Mouse (Mus musculus) c-Kit-positive CD71-positive TER-119-positive erythroid progenitor cells, embryonic 14.5 days (primary cell): ENCODE results near the gene Ryr2.
"Not testable (repeated sequence)": the region's sequence is repeated elsewhere in the genome, so short reads cannot be mapped to it uniquely, and the experiment has no call there.

Source experiments
- DNase-seq: peaks from one replicate; pipeline ENCODE4 v3.0.0-alpha.2; 2013; ENCODE audit warnings: low spot score

The Ryr2 gene

DNA sequence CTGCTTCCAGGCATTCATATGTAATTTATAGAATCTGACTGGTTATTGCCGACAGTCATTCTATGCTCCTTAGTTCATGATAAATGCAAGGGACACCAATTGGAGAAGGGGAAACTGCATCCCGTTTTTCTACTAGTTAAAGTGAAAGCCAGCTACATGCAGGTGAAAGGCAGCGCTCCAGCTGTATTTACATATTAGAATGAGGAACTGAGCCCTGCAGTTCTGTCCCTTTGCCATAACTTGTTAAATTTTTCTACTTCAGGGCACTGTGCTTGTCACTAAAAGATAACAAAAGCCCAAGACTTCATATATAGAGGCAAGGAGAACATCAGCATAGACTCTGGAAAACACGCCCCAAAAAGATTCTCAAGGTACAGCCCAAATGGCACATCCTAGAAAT, 165.0 kb downstream of the Ryr2 start:
- no peak for DNase-seq

GRCm38 (mm10) chr13:11934297-11935060, 172.3 kb downstream of the Ryr2 start:
- DNase-seq, result not testable (repeated sequence)

DNA sequence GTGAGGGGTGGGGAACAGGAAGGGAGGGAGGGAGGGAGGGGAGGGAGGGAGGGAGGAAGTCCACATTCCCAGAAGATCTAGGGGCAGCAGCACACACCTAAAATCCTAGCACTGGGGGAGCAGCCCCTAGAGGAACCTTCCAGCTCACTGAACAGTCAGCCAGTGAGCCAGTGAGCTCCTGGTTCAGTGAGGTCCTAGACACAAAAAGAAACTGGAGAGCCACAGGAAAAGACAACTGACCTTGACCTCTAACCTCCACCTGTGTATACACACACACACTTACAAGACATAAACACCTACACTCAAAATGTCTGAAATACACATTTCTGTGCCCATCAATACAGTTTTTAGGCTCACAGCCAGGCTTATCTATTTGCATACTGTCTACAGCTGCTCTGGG, 173.4 kb downstream of the Ryr2 start:
- no peak for DNase-seq

DNA sequence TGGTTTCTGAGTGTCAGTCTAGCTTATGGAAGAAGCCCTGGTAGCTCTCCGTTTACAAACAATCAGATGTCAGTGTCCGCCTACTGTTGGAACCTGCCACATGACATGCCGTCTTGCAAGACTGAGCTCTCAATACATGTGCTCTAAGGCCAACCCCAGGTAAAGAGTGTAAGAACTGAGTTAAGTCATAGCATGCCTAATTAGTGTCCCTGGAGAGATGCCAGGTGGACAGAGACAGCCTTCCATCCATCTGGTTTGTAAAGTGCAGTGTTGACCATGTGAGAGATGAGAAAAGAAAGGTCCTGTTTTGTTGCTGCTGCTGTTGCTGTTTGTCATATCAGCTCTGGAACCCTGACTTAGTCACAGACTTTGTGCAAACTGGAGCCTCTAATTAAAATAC, 178.0 kb downstream of the Ryr2 start:
- no peak for DNase-seq

- no peak for DNase-seq
These were observed 179.0 kb downstream of the Ryr2 start for GRCm38 (mm10) chr13:11927727-11928126.

- DNase-seq, result no peak
These were observed 179.8 kb downstream of the Ryr2 start for GRCm38 (mm10) chr13:11926720-11927500.

DNA sequence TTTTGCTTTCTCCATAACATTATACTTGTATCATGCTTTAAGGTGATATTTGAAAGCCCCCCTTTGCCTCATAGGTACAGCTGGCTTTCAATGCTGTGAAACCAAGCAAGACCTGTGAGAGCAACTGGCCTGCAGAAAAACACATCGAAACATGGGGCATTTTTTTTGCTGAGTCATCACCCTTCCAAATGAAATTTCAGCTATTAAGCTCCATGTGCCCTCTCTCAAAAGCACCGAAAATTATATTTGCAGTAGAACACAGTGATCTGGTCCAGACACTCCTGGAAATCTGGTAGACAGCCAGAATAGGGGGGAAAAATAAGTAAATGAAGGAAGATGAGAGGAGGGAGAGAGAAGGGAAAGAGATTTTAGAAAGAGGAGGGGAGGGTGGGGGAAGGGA, 180.5 kb downstream of the Ryr2 start:
- DNase-seq, result no peak

GRCm38 (mm10) chr13:11924732-11925131, 182.0 kb downstream of the Ryr2 start:
- DNase-seq, result peak; percentile 2

DNA sequence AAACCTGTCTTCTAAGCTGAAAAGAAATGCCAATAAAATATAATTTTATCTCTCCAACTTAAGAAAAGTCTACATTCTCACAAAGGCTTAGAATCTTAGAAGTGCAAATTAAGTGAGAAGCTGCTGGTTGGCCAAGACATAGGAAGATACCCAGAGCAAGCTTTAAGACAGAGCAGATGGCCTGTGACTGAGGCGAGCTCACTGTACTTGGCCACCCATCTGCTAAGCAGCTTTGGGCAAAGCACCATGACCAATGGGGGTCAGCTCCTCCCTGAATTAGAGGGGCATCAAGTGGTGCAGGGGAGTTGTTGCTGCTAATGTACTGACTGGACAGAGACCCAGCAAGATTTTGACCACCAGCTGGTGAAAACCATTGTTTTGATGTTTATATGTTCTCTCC, 186.2 kb downstream of the Ryr2 start:
- no peak for DNase-seq

DNA sequence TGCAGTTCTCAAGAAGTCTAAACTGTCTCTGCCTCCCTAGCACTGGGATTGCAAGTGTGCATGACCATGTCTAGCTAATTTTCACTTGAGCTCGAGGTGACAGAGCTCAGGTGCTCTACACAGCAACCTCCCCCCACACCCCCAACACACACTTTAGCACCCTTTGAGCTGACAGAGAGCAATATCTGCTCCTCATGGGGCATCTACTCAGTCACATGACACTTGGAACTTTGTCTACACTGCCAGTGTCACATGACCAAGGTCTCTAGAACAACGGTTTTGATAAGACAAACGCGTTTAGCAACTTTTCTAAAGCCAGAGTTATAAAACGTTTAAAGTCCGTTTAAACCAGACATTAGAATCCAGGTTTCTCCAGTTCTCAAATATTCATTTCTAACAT, 187.3 kb downstream of the Ryr2 start:
- DNase-seq, result no peak

DNA sequence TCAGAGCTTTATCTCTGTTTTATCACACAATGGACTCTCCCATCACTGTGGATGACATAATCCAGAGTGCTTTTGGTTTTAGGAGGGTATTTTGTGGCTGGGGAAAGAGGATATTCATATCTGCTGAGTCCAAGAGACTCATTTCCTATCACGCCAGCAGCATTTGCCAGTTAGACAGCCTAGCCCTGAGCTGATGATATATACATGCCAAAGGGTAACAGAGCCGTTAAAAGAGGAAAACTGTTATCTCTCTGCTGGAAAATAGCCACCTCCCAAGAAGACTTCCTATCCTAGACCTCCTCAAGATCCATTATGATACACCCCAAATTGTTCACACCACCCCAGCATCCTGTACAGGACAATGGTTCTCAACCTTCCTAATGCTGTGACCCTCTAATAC, 191.1 kb downstream of the Ryr2 start:
- DNase-seq, result no peak

DNA sequence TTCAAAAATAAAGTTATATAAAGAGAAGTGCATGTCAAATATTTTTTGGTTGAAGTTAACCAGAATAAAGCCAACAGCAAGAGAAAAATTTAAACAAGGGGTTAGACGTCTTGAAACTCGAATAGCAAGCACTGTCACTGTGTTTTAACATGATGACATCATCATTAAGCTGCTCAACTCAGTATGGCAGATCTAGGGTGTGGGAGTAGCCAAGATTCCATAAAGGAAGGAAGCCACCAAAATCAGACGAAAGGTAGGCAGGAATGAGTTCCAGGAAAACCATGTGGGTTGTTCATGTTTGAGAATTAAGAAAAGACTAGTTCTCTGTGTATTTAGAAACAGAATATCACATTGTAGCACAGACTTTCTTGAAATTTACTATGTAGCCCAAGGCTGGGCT, 192.1 kb downstream of the Ryr2 start:
- DNase-seq, result no peak

- no peak for DNase-seq
These were observed 194.5 kb downstream of the Ryr2 start for GRCm38 (mm10) chr13:11912208-11912607.

DNA sequence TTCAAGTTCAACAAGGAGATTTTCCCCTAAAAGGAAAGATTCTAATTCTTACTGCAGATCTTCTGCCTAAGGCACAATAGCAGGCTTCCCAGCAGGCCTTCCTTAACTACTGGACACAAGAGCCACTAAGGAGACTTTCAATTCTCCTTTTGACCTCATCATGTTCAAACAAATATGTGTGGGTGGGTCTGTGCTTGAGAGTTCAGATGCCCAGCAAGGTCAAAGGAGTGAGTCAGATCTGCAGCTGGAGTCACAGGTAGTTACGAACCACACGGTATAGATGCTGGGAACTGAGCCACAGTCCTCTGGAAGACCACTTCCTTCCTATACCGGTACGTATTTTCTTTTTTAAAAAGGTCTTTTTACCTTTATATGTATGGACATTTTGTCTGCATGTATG, 198.6 kb downstream of the Ryr2 start:
- DNase-seq, result no peak

DNA sequence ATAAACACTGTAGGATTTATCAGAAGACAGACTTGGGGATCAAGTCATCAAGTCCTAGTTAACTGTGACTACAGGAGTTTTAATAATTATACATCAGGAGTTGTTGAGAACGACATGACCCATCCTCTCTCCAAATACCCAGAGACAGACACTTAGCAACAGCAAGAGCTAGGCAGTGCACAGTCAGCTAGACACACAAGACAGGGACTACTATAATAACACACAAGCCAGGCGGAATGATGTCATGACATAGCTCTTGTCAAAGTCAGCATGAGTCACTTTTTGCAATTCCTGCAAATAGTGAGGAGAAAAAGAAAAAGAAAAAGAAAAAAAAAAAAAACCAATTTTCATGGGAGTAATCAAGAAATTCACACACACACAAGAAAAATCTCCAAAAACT, 201.6 kb downstream of the Ryr2 start:
- DNase-seq, result no peak

DNA sequence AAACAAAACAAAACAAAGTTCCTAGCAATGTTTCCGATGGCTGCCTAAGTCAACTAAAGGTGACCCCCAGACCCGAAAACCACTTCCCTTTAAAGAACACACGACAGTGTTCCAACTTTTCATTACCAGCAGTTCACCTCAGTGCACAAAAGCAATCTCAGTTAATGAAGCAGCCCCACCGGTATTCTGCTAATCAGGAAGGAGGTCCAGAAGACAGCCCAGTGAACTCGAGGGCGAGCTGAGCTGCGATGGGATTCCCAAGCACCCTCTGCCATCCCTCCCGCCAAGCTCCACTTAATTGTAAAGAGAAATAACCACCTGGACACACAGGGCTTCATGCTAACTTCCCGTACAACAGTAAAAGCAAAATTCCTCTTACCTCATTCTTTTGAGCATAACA, 203.5 kb downstream of the Ryr2 start:
- no peak for DNase-seq

DNA sequence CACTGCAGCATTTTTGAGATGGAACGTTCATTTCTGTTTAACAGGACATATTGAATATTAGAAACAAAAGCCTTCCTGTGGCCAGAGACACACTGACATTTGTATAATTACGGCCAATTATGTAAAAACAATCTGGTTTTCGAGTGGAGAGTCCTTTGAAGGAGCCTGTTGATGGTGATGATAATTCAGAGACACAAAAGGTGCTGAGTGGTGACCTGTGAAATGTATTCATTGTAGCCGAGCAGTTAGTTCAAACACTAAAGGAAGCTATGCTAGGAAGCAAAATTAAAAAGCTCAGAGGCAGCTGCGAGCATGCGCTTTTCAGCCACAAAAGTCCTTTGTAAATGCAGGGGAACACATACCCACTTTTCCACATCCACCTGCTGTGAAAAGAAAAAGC, 203.9 kb downstream of the Ryr2 start:
- DNase-seq, result no peak

- no peak for DNase-seq
These were observed 206.1 kb downstream of the Ryr2 start for GRCm38 (mm10) chr13:11900631-11901030.

DNA sequence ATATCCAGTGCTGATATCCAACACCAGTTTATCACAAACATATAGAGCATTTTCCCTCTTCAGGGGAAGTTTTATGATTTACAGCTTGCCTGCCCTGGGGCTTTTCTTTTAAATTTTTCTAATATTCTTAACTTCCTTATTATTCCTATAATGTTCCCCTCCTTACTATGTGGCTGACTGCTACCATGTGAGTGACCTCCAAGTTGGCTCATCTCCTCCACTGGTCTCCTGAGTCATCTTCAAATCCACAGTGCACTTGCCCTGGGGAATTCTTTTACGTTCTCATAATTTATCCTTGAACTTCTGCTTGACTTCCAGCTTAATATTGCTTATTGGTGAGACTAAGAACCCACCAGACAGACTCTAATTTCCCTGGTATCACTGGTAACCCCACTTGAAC, 211.1 kb downstream of the Ryr2 start:
- DNase-seq, result no peak

DNA sequence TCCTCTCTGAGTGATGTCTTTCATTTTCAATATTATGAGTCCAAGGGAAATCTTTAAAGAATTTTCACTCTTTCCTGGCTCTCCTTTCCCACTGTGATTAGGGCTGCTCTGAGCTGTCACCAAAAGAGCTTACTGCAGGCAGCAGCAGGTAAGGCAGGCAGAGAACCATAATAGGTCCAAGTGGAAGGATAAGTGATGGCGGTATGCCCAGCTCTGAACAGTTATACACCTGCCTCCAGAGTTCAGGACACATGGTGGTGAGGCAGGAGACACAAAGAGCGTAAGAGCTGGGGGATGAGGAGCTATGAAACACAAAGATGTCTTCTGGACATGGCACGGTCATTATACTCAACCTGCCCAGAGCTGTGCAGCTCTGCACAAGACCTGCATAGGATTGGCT, 215.0 kb downstream of the Ryr2 start:
- DNase-seq, result no peak

DNA sequence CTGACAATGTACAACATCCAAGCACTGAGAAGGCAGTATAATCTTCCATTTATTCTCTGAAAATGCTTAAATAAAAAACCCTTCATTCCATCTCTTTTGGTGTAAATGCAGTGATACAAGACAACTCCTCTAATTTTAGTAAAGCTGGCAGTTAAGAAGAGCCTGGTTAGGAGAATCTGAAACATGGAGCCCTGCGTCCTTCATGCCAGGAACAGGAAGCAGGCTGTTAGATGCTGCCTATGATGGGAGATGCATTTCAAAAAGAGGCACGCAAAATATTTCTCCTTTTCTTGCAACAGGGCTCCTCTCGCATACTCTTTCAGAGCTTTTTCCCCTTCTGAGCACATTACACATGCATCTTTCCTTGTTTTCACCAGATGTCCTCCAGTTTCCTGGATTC, 215.6 kb downstream of the Ryr2 start:
- DNase-seq, result no peak

DNA sequence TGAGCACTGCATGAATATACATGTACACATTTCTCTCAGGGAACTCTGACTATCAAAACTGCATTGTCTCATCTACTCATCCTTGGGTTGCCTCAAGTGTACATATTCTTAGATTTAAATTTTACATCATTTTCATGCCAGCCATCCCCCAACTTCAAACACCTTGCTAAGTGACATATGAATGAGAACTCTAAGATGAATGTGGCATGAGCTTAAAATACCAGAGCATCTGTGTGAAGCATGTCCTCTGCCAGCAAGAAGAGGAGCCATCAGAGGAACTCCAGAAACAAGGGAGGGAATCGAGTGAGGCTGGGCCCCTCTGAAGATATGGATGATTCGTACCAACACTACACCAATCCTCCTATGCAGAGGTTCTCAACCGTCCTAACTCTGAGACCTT, 222.6 kb downstream of the Ryr2 start:
- DNase-seq, result no peak

GRCm38 (mm10) chr13:11882359-11882758, 224.4 kb downstream of the Ryr2 start:
- DNase-seq, result no peak
